Mouse (Mus musculus) right cerebral cortex, adult 18-20 months (tissue): ENCODE measurements at regions not wholly inside any gene's neighbourhood (a gene's known extent, or its start where the extent isn't known, plus 50 kb on each side); places are given as distances from the start of the nearest gene placed in this dataset.

Experiments
- DNase-seq: peaks from one replicate; pipeline ENCODE4 v3.0.0; 2022; ENCODE audit warnings: mixed read lengths

- no peak for DNase-seq
Observed at GRCm38 (mm10) chr9:83326437-83327086, 114.4 kb downstream of the Lca5 start.

GRCm38 (mm10) chr9:83325910-83326309 is 115.0 kb downstream of the Lca5 start:
- peak; percentile 93 for DNase-seq

GRCm38 (mm10) chr9:83324336-83324735 is 116.6 kb downstream of the Lca5 start:
- no peak for DNase-seq

GRCm38 (mm10) chr9:83322991-83323583 is 117.8 kb downstream of the Lca5 start:
- DNase-seq, result no peak

GRCm38 (mm10) chr9:83321793-83322192 is 119.1 kb downstream of the Lca5 start:
- DNase-seq, result no peak

GRCm38 (mm10) chr9:83320834-83321233 is 120.1 kb downstream of the Lca5 start:
- no peak for DNase-seq

GRCm38 (mm10) chr9:83316818-83317162 is 124.1 kb downstream of the Lca5 start:
- DNase-seq, result no peak

GRCm38 (mm10) chr9:83315941-83316817 is 124.7 kb downstream of the Lca5 start:
- peak; percentile 78 for DNase-seq

- no peak for DNase-seq
Observed at GRCm38 (mm10) chr9:83308771-83309170, 132.2 kb downstream of the Lca5 start.

GRCm38 (mm10) chr9:83308092-83308491 is 132.8 kb downstream of the Lca5 start:
- no peak for DNase-seq

- DNase-seq, result no peak
Observed at GRCm38 (mm10) chr9:83307349-83307938, 133.5 kb downstream of the Lca5 start.

GRCm38 (mm10) chr9:83304925-83305324 is 136.0 kb downstream of the Lca5 start:
- no peak for DNase-seq

- DNase-seq, result no peak
Observed at GRCm38 (mm10) chr9:83300500-83300899, 140.4 kb downstream of the Lca5 start.

GRCm38 (mm10) chr9:83300044-83300443 is 140.9 kb downstream of the Lca5 start:
- no peak for DNase-seq

GRCm38 (mm10) chr9:83299623-83300022 is 141.3 kb downstream of the Lca5 start:
- no peak for DNase-seq

- no peak for DNase-seq
Observed at GRCm38 (mm10) chr9:83295453-83295852, 145.5 kb downstream of the Lca5 start.

- no peak for DNase-seq
Observed at GRCm38 (mm10) chr9:83294441-83294840, 146.5 kb downstream of the Lca5 start.

GRCm38 (mm10) chr9:83284097-83284496 is 137.6 kb upstream of the Hmgn3 start:
- no peak for DNase-seq

GRCm38 (mm10) chr9:83283662-83284061 is 137.2 kb upstream of the Hmgn3 start:
- no peak for DNase-seq

GRCm38 (mm10) chr9:83283249-83283648 is 136.8 kb upstream of the Hmgn3 start:
- DNase-seq, result no peak

- no peak for DNase-seq
Observed at GRCm38 (mm10) chr9:83277791-83278190, 131.3 kb upstream of the Hmgn3 start.

GRCm38 (mm10) chr9:83277356-83277755 is 130.9 kb upstream of the Hmgn3 start:
- no peak for DNase-seq

- DNase-seq, result no peak
Observed at GRCm38 (mm10) chr9:83276291-83276690, 129.8 kb upstream of the Hmgn3 start.
